13 mouse cellular contexts compared by ENCODE assay signal in genomic region chr11:87955144-87955543, GRCm38 (mm10). TPM values are rescaled to one million over a fixed set of nuclear protein-coding genes. Genes with fewer than 3 reads are reported as not detected.
A peak's percentile ranks its signal among the peaks of the same experiment; 100 is the strongest.
DNase-seq lines count a peak whose midpoint lies in the region; ATAC-seq and TF ChIP-seq lines count a peak whose summit lies in the region.
"Had no signal": no experiment of that assay in that cellular context is flagged by ENCODE, and none has a peak within 500 bp of the region (broad histone marks: within the 10 kb centered on the region; RNA-seq: fewer than 3 reads in every experiment).

No protein-coding gene starts in this region.

- DNase-seq in frontal cortex, postnatal 14 days (ENCODE audit: low spot score in 2 of 2): no peak
- DNase-seq in lung, postnatal 0 days (ENCODE audit: low spot score): peak; percentile 30
- DNase-seq in lung, adult 18-20 months: no peak
- peak; percentile 46 for DNase-seq in NIH3T3 (ENCODE audit: low read depth)
- DNase-seq in retina, embryonic 14.5 days (ENCODE audit: low spot score): peak; percentile 57
- DNase-seq in left cerebral cortex, adult 9 months (ENCODE audit: low spot score in 2 of 2): no peak
- no peak for DNase-seq in heart, adult 11 months
- DNase-seq: gastrocnemius, postnatal 36 days had no signal

- H3K4me3 ChIP-seq in lung, postnatal 0 days (ENCODE audit: low read depth, low read length): no peak overlapping the region
- H3K4me3 ChIP-seq: hindbrain, embryonic 15.5 days; limb, embryonic 15.5 days had no signal

- H3K27me3 ChIP-seq in lung, postnatal 0 days (replicated peaks; ENCODE audit: insufficient read depth, low read length): no peaks in the 10 kb centered on the region
- H3K27me3 ChIP-seq: hindbrain, embryonic 15.5 days; limb, embryonic 15.5 days had no signal

- TF ChIP-seq CTCF in lung, postnatal 0 days (IDR thresholded peaks at IDR 0.05): peak; percentile 50

- no peaks in the 10 kb centered on the region for H3K9me3 ChIP-seq in lung, postnatal 0 days (ENCODE audit: low read length)
- H3K9me3 ChIP-seq: G1E; hindbrain, embryonic 15.5 days; limb, embryonic 15.5 days had no signal

- H3K4me2 ChIP-seq in lung, postnatal 0 days (replicated peaks; ENCODE audit: low read depth, low read length): no peak overlapping the region
- H3K4me2 ChIP-seq: hindbrain, embryonic 15.5 days; limb, embryonic 15.5 days had no signal

- no peak overlapping the region for H3K9ac ChIP-seq in lung, postnatal 0 days (replicated peaks; ENCODE audit: low read depth)
- H3K9ac ChIP-seq: hindbrain, embryonic 15.5 days; limb, embryonic 15.5 days had no signal

- H3K36me3 ChIP-seq in lung, postnatal 0 days (ENCODE audit: insufficient read depth, low read length): no peaks in the 10 kb centered on the region
- H3K36me3 ChIP-seq: G1E; hindbrain, embryonic 15.5 days; limb, embryonic 15.5 days had no signal

- peak; percentile 78; the same call in 1 of the 2 replicates for ATAC-seq in frontal cortex, adult (ENCODE audit: low TSS enrichment)
- ATAC-seq in lung, postnatal 0 days: no peak

- H3K27ac ChIP-seq in lung, postnatal 0 days (ENCODE audit: low read length): no peak overlapping the region
- H3K27ac ChIP-seq: hindbrain, embryonic 15.5 days; limb, embryonic 15.5 days had no signal

- no peak for TF ChIP-seq EP300 in lung, postnatal 0 days (IDR thresholded peaks at IDR 0.05)

- no peaks in the 10 kb centered on the region for H3K4me1 ChIP-seq in lung, postnatal 0 days (ENCODE audit: insufficient read depth, low read depth, low read length)
- H3K4me1 ChIP-seq: hindbrain, embryonic 15.5 days; limb, embryonic 15.5 days had no signal

- 12% methylated on average over 1 of the region's 1 CpGs for WGBS in lung, postnatal 0 days

RNA-seq across cellular contexts. Expression of gene Dynll2, which starts 32.2 kb away (rescaled TPM):
- polyA plus RNA-seq in lung, postnatal 0 days (2015; fragmentation: Nextera tagmentation; extraction: Ambion mirVana): 12.3 and 14.5 TPM in 2 replicates

RNA-seq across cellular contexts. Expression of gene Olfr464, which starts 34.4 kb away (rescaled TPM):
- polyA plus RNA-seq in lung, postnatal 0 days (2015; fragmentation: Nextera tagmentation; extraction: Ambion mirVana): not detected in 2 replicates
- polyA plus RNA-seq: G1E; limb, embryonic 15.5 days; stomach, embryonic 16.5 days had no signal

RNA-seq across cellular contexts. Expression of gene Olfr463, which starts 58.0 kb away (rescaled TPM):
- not detected in 2 replicates for polyA plus RNA-seq in lung, postnatal 0 days (2015; fragmentation: Nextera tagmentation; extraction: Ambion mirVana)
- polyA plus RNA-seq: G1E; hindbrain, embryonic 15.5 days; limb, embryonic 15.5 days; stomach, embryonic 16.5 days had no signal

Comparison
In these comparisons a context has a peak if more than half of its experiments do, and no peak if none do; other contexts are left out.
1. DNase-seq: peak in lung, postnatal 0 days (single experiment), NIH3T3 (single experiment) and retina, embryonic 14.5 days (single experiment); none in frontal cortex, postnatal 14 days (0 of 2), lung, adult 18-20 months (0 of 2), left cerebral cortex, adult 9 months (0 of 2) and heart, adult 11 months (single experiment).